Mouse (Mus musculus) adrenal gland, adult 8-10 months (tissue): ENCODE results near the gene Gm11983. TPM values are rescaled to one million over a fixed set of nuclear protein-coding genes. Genes with fewer than 3 reads are reported as not detected.
"Not testable (repeated sequence)": the region's sequence is repeated elsewhere in the genome, so short reads cannot be mapped to it uniquely, and the experiment has no call there.

ENCODE experiments used
- DNase-seq: peaks from one replicate; pipeline ENCODE4 v3.0.0; 2022
- total RNA-seq, 4 experiments: library from RNA; stranded (reverse); gene quantifications; 2 replicates each; pipeline ENCODE4 v1.2.4; 2022

Gene Gm11983
- not detected for total RNA-seq

GRCm38 (mm10) chr11:6837554-6837953, at the start of gene Gm11983:
Gene Gm11983, minus strand, starts transcription at chr11:6837654.
- no peak for DNase-seq

GRCm38 (mm10) chr11:6883045-6883444, 45.6 kb upstream of the Gm11983 start:
- DNase-seq = not testable (repeated sequence)

- no peak for DNase-seq
These were observed 44.2 kb upstream of the Gm11983 start for GRCm38 (mm10) chr11:6881614-6882013.

DNA sequence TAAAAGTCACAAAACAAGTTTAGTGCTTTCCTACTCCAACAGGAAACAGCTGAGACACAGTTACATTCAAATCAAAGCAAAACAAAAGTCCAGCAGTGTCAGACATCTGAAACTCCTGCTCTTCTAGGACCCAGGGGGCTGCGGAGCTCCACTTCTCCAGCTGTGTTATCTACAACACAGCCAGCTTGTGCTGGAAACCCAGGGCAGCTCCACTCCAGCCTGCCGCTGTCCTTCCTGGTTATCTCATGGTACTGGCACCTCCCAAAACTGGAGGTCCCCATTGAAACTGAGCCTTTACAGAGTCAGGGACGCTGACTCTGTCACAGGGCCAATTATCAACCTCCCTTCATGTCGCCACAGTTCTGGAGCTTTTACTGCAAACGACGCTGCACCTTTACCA, 40.3 kb upstream of the Gm11983 start:
- no peak for DNase-seq

DNA sequence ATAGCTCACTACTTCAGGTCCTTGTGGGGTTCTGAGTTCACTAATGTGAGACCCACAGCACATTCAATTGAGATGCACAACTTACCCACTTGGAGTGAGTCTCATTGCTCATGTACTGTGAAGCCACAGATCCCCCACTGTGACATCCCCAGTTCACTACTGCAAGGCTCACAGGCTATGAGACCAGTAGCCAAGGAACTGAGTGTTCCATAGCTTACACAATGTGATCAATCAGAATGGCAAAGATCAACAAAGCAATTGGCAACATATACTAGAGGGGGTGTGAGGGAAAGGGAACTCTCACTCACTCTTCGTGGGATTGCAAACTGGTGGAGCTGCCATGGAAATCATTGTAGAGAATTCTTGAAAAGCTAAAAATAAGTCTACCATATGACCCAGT, 33.5 kb upstream of the Gm11983 start:
- no peak for DNase-seq

GRCm38 (mm10) chr11:6865536-6865935, 28.1 kb upstream of the Gm11983 start:
- no peak for DNase-seq

- no peak for DNase-seq
These were observed 24.7 kb upstream of the Gm11983 start for GRCm38 (mm10) chr11:6862185-6862584.

DNA sequence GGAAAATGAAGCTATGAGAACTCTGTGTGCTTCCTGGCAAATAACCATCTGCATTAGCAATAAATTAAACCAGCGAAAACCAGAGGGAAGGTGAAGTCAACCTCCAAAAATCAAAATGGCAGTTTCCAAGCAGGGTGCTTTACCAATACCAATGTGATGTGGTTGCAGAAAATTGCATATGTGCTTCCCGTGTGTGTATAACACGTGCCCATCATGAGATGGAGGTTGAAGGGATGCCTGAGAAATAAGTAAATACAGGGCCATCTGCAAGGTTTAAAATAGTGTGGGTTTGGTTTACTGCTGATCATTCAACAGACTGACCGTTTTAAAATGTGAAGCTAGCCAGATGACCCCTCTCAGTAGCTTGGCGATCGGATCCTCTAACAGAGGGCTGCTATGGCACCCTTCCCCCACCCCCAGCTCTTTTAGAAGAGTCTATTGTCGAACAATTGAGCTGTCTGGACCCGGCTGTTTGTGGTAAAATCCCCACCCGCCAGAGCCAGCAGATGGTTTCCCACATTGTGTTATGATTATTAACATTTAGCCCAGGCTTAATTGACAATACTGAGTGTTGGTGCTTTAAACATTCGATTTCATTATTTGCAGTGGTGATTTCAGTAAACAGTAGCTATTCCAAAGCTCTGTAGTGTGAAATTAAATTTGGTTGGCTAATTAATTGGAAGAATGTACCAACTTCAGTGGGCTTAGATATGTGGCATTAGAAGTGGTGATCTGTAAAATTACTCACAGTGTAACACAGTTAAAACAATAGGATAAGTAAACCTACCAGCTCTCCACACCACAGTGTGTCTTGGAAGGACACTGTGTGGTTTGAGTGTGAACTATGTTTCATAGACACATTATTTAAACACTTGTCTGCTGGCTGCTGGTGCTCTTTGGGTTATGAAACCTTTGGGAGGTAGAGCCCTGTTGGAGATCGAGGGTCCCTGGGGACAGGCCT, 22.7 kb upstream of the Gm11983 start:
- no peak for DNase-seq

- no peak for DNase-seq
These were observed 21.6 kb upstream of the Gm11983 start for GRCm38 (mm10) chr11:6859096-6859495.

GRCm38 (mm10) chr11:6855942-6856341, 18.5 kb upstream of the Gm11983 start:
- DNase-seq = no peak

DNA sequence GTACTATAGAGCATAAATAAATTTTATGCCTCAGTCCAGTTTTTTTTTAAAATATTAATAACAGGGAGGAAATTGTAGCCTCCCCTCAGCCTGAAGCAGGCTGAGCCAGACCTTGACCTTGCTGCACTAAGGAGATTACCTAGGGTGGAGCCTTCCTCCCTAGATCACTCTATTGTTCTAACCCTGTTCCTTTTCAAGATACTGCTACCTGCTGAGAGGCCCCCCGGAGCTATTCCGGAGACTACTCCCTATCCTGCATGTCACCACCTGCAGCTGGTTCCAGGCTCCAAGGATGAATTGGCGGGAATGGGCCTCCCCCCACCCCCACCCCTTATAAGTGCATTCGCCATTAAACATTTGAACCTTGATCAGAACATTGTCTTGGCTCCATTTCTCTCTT, 15.9 kb upstream of the Gm11983 start:
- not testable (repeated sequence) for DNase-seq

DNA sequence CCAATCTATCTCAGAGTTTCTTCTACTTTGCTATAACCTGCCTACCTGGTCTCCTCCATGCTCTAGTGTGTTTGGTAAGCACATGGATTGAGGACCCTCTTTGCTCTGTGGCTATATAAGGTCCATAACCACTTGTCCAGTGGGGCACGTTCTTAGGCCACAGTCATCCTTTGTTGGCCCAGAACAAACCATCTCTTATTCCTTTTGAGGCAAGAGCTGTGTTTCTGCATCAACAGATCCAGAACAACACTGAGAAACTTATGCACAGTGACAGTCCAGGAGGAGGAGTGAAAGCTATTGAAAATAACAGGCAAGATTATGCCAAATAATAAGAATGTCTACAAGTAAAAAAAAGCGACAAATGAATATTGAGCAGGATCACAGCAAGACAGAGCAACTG, 6.4 kb upstream of the Gm11983 start:
- DNase-seq = no peak

- no peak for DNase-seq
These were observed 4.7 kb upstream of the Gm11983 start for GRCm38 (mm10) chr11:6842160-6842559.

- no peak for DNase-seq
These were observed 3.3 kb upstream of the Gm11983 start for GRCm38 (mm10) chr11:6840775-6841174.

- DNase-seq = no peak
These were observed 2.8 kb downstream of the Gm11983 start for GRCm38 (mm10) chr11:6834636-6835035.

GRCm38 (mm10) chr11:6833731-6834130, 3.7 kb downstream of the Gm11983 start:
- no peak for DNase-seq

GRCm38 (mm10) chr11:6831931-6832330, 5.5 kb downstream of the Gm11983 start:
- no peak for DNase-seq

- no peak for DNase-seq
These were observed 9.3 kb downstream of the Gm11983 start for GRCm38 (mm10) chr11:6828196-6828595.

DNA sequence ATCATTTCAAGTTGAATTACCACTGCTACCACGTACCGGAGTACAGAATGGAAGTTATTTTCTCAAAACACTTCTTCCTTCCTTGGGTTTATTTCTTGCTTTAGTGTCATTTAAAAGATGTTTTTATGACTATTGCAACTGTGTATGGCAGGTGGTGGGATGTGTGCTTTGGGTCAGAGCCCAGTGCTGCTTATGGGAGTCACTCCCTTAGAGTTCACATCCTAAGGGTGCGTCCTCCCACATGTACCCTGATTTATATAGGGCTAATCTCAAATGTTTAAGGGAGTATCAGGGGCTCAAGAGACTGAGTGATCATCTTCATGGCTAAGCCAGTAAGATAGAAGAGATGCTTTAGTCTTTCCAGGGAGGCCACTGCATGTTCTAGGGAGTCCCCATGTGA, 11.3 kb downstream of the Gm11983 start:
- DNase-seq = no peak

- no peak for DNase-seq
These were observed 14.3 kb downstream of the Gm11983 start for GRCm38 (mm10) chr11:6823176-6823575.

DNA sequence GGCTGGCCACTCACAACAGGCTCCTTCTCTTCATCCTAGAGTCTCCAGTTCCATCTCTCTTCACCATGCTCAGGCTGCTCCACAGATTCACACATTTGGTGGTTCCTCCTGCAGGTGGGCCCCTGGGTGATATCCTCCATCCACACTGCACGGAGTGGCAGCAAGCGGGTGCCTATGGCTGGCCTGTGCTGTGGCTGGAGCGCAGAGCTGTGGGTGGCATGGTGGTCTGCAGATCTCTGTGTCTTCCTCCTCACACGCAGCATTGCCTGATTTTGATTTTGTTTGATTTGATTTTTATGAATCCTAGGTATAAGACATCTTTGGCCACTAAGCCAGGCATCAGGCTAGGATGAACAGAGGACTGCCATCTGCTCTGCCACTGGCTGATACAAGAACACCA, 23.0 kb downstream of the Gm11983 start:
- no peak for DNase-seq

DNA sequence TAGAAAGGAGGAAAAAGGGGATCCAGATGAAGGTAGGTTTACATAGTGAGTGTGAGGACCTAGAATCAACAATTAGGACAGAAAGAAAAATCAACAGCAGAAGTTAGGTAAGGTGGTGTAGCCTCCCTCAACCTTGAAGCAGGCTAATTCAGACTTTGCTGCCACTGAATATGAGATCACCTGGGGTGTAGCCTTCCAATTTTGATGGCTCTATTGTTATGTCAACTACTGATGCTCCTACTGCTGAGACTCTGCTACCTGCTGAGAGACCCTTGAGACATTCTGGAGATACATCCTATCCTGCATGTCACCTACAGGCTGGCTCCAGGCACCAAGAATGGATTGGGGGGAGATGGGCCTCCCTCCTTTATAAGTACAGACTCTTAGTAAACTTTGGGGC, 34.6 kb downstream of the Gm11983 start:
- DNase-seq = not testable (repeated sequence)

- DNase-seq = peak; percentile 3
These were observed 46.8 kb downstream of the Gm11983 start for GRCm38 (mm10) chr11:6790690-6791089.
